Mouse (Mus musculus): ENCODE results near the gene Rps15. TPM values are rescaled to one million over a fixed set of nuclear protein-coding genes. Genes with fewer than 3 reads are reported as not detected.

Rps15 gene
- polyA plus RNA-seq, 1 experiment from 2014 or later = 516 TPM

DNA sequence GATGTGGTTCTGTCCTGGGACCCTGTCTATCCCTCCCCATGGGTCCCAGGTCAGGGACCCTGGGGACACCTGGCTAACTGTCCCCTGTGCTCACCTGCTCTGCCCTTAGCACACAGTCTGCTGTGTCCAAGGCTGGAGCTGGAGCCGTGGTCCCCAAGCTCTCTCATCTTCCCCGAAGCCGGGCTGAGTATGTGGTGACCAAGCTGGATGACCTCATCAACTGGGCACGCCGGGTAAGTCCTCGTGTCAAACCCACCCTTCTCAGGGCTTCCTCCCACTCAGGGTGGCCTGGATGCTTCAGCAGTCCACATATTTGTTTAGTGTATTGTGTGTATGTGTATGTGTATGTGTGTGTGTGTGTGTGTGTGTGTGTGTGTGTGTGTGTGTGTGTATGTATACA is 38.7 kb upstream of the Rps15 start:
- Histone ChIP-seq H3K9ac (no peak overlapping the region), H3K27ac (no peak overlapping the region), H3K4me1 (peaks cover 21% of the 10 kb centered on the region), H3K27me3 (replicated peaks) (no peaks in the 10 kb centered on the region), H3K36me3 (replicated peaks) (peaks cover 24% of the 10 kb centered on the region; the same call in 1 of the 2 replicates), H3K4me2 (no peak overlapping the region), H3K9me3 (no peaks in the 10 kb centered on the region), H3K4me3 (no peak overlapping the region)
- no peak for ATAC-seq (replicated peaks)
- WGBS = 86% methylated on average over 6 of the region's 6 CpGs

DNA sequence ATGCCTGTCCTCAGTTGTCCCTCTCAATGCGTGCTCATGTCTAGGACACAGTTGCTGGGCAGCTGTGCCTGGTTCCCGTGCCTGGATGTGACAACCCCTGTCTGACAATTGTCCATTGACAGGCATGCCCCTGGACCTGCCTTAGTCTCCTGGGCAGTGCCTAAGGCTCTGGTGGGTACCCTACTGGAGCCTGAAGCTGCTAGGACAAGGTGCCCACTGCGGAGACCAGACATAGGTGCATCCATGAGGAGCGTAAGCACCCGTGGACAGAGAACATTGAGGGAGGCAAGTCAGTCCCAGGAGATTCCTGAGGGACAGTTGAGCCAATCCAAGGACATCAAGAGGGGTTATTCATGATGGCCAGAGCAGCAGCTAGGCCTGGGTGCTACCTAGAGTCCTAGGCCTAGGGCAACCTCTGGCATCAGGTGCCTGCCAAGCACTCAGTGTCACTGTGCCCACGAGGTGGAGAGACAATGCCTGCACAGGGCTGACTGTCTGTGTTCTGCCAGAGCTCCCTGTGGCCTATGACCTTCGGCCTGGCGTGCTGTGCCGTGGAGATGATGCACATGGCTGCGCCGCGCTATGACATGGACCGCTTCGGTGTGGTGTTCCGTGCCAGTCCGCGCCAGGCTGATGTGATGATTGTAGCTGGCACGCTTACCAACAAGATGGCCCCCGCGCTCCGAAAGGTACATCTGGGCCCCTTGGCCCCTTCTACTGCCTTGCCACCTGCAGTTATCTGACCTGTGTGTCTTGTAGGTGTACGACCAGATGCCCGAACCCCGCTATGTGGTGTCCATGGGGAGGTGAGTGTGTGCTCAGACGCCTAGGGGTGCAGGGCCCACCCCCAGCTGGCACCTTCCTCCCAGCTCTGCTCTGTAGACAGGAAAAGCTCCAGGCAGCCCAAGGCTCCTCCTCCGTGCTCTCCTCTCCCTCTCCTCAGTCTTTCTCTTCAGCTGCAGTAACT is 37.6 kb upstream of the Rps15 start:
- WGBS = 95% methylated on average over 26 of the region's 26 CpGs
- peaks cover 24% of the 10 kb centered on the region; the same call in 1 of the 2 replicates for H3K36me3 ChIP-seq (replicated peaks)
- no peak overlapping the region for H3K9ac ChIP-seq
- H3K27ac ChIP-seq = no peak overlapping the region
- H3K27me3 ChIP-seq (replicated peaks) = no peaks in the 10 kb centered on the region
- no peaks in the 10 kb centered on the region for H3K9me3 ChIP-seq
- no peak for ATAC-seq (replicated peaks)
- no peak overlapping the region for H3K4me2 ChIP-seq
- H3K4me1 ChIP-seq = peaks cover 22% of the 10 kb centered on the region
- no peak overlapping the region for H3K4me3 ChIP-seq

DNA sequence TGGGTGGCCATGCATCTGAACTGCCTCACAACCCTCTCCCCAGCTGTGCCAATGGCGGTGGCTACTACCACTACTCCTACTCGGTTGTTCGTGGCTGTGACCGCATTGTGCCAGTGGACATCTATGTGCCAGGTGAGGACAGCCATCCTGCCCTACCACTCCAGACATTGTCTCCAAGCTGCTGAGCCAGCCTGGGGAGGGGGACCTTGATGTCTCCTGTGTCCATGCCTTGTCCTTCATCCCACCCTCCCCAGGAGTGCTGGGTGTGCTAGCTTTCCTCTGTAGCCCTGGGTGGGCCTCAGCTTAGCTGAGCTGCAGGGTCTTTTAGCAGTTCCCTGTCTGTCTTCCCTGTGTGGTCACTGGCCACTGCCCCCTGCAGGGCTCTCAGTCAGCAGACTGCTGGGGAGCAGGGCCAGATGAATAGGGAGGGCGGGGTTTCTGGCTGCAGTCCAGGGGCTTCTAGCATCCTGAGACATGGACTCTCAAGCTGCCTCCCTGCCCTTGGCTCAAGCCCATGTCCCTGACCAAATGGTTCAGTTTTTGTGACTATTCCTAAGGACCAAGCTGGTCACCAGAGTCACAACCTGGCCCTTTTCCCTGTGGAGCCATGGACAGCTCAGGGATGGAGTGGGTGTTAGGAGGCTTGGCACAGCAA is 36.2 kb upstream of the Rps15 start:
- H3K9ac ChIP-seq = no peak overlapping the region
- no peak for ATAC-seq (replicated peaks)
- H3K4me3 ChIP-seq = no peak overlapping the region
- peaks cover 23% of the 10 kb centered on the region for H3K4me1 ChIP-seq
- WGBS = 80% methylated on average over 5 of the region's 5 CpGs
- peaks cover 24% of the 10 kb centered on the region; the same call in 1 of the 2 replicates for H3K36me3 ChIP-seq (replicated peaks)
- no peaks in the 10 kb centered on the region for H3K27me3 ChIP-seq (replicated peaks)
- no peak overlapping the region for H3K4me2 ChIP-seq
- no peaks in the 10 kb centered on the region for H3K9me3 ChIP-seq
- no peak overlapping the region for H3K27ac ChIP-seq

DNA sequence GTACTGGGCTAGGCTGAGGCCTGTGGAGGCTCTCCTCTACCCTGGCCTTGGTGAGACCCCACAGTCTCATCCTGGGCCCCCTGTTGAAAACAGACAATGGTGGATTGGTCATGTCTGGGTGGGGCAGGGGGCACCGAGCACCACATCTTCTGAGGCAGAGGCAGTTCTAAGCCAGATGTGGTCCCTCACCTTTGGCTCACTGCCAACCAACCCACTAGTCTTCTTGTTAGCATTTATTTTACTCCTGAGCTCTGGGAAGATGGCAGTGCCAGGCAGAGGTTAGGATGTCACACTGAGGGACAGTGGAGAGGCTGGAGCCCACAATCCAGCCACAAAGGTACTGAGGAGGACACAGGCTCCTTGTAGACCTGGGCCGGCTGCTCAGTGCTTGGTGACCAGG is 34.3 kb upstream of the Rps15 start:
- H3K9ac ChIP-seq = no peak overlapping the region
- no peak overlapping the region for H3K4me3 ChIP-seq
- peaks cover 36% of the 10 kb centered on the region for H3K4me1 ChIP-seq
- WGBS = 90% methylated on average over 2 of the region's 2 CpGs
- peaks cover 24% of the 10 kb centered on the region; the same call in 1 of the 2 replicates for H3K36me3 ChIP-seq (replicated peaks)
- no peaks in the 10 kb centered on the region for H3K9me3 ChIP-seq
- H3K27ac ChIP-seq = no peak overlapping the region
- ATAC-seq (replicated peaks) = no peak
- H3K27me3 ChIP-seq (replicated peaks) = no peaks in the 10 kb centered on the region
- H3K4me2 ChIP-seq = no peak overlapping the region

DNA sequence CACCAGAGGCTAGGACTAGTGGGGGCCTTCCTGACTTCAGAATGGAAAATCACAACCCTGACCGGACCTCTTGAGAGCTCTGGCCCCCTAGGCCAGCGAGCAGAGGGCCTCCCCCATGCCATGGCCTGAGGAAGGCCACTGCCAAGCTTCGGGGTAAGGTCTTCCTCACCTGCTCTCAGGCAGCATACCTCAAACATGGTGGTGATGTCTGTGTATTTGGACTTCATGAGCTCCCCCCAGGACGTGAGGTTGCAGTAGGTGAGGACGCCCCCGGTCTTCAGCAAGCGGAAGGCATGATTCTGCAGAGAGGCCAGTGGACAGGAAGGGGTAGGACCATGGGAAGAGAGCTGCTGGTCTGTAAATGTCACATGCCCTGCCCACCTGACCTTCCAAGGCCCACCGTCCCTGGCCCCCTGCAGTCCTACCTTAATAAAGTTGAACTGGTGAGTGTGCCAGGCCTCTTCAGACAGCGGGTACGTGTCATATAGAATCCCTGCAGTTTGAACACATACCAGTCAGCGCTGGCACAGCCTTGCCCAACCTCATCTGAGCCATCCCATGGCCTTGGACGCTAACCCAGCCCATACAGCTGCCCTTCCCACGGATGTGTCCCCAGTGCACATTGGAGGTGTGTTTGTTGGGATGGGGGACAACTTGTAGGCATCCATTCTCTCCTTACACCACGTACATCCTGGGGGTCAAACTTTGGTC is 33.3 kb upstream of the Rps15 start:
- WGBS = 93% methylated on average over 14 of the region's 14 CpGs
- H3K27ac ChIP-seq = no peak overlapping the region
- no peak for ATAC-seq (replicated peaks)
- H3K4me1 ChIP-seq = peaks cover 36% of the 10 kb centered on the region
- no peak overlapping the region for H3K4me2 ChIP-seq
- no peaks in the 10 kb centered on the region for H3K27me3 ChIP-seq (replicated peaks)
- H3K9ac ChIP-seq = 0 out of 2 replicates have a peak overlapping the region, but pooled peaks have one; percentile 17
- peaks cover 24% of the 10 kb centered on the region; the same call in 1 of the 2 replicates for H3K36me3 ChIP-seq (replicated peaks)
- no peak overlapping the region for H3K4me3 ChIP-seq
- no peaks in the 10 kb centered on the region for H3K9me3 ChIP-seq

DNA sequence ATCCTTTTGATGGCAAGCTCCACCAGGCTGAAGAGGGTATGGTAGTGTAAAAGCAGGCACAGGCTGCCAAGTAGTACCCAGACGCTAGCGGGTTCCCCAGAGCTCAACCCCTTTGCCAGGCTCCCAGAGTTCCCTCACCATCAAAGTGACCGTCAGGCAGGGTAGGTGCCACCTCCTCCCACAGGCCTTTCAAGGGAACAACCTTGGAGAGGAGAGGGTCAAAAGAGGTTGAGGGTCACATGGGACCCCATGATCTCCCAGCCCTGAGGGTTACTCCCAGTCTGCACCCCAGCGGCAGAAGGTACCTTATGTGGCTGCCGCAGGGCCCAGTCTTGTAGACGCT is 32.8 kb upstream of the Rps15 start:
- 68% methylated on average over 6 of the region's 6 CpGs for WGBS
- Histone ChIP-seq H3K4me1 (peaks cover 40% of the 10 kb centered on the region), H3K9ac (no peak overlapping the region), H3K27ac (no peak overlapping the region), H3K9me3 (no peaks in the 10 kb centered on the region), H3K27me3 (replicated peaks) (no peaks in the 10 kb centered on the region), H3K4me3 (no peak overlapping the region), H3K4me2 (peak overlapping the region; percentile 86), H3K36me3 (replicated peaks) (peaks cover 24% of the 10 kb centered on the region; the same call in 1 of the 2 replicates)
- no peak for ATAC-seq (replicated peaks)

DNA sequence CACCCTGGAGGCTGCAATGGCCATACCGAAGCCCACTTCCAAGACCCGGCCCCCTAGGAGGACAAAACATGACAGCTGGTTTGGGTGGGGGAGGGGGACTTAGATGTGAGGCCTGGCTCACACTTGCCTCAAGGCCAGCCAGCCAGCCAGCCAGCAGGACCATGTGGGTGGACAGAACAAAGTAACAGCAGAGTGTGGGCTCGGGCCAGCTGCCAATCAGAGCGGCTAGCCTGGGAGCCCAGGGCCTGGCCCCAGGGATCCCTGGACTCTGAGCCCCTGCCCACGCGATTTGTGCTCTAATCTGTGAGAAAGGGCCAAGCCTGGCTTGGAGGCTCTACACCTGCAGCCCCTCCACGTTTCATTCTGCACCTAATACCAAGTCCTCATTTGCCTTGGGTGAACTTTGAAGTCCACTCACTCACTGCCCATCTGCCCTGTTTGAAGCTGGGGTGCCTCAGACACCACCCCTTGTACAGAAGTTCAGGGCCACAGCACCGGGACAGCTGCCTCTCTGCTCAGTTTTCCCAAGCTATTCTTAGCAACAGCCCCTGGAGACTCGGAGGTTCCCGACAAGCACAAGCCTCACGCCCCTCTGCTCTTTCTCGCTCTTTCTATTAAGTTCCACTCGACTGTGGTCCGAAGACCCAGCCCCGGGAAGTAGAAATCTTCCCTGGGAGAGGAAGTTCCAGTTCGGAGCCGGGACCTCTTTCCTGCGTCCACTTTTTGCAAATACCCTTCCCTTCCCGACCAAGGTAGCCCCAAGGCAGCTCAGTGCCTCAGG is 32.2 kb upstream of the Rps15 start:
- Histone ChIP-seq H3K27me3 (replicated peaks) (no peaks in the 10 kb centered on the region), H3K27ac (peak overlapping the region; percentile 86), H3K9ac (peak overlapping the region; percentile 63), H3K4me2 (peak overlapping the region; percentile 86), H3K36me3 (replicated peaks) (peaks cover 18% of the 10 kb centered on the region; the same call in 1 of the 2 replicates), H3K4me1 (peaks cover 42% of the 10 kb centered on the region), H3K9me3 (no peaks in the 10 kb centered on the region), H3K4me3 (peak overlapping the region; percentile 47)
- ATAC-seq (replicated peaks) = no peak
- WGBS = 3% methylated on average over 19 of the region's 19 CpGs

DNA sequence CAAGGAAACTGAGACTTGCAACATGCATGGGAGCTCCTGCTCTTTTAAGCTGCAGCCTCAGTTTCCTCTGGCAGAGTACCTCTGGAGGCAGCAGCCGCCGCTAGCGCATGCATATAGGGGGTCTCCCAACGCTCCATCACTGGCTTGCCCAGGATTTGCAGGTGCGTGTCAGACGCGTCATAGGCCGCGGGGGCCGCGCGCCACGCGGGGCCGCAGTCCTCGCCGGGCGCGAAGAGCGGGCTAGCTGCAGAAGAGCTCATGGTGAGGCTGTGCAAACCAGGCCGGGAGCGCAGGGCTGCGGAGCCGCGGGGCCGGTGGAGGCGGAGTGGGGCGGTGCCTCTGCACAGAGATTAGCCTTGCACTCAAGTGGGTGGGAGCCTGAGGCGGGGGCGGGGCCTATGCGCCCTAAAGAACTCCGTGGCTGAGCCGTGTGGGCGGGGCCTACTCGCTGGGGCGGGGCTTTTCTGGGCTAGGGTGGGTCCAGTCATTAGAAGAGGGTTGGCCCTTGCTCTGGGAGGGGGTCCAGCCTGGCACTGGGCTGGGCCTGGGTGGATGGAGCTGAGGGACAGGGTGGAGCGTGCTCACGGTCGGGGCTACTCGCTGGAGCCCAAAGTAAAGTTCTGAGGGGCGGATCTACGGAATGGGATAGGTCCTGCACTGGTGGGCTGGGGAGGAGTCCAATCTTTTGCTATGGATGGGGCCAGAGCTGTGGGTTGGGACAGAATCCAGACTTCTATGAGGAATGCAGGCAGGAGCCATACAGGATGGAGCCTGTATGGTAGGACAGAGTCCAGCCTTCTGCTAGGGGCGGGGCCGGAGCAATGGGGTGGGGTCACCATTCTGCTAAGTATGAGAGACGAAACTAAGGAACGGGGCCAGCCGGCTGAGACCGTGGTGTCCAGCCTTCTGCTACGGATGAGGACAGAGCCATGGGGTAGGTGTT is 31.3 kb upstream of the Rps15 start, which contains the start of the genes Gamt and Dazap1:
Gamt (minus strand) TSS at position 371 of the 943 bp plus-strand sequence.
Dazap1 (plus strand) TSS at position 845 of the 943 bp plus-strand sequence.
- H3K9ac ChIP-seq = peak within 1 kb of the TSS; percentile 63
- peak within 1 kb of the TSS; percentile 86 for H3K4me2 ChIP-seq
- H3K4me3 ChIP-seq = peak within 1 kb of the TSS; percentile 47
- no peaks in the 10 kb centered on the region for H3K9me3 ChIP-seq
- peak; percentile 73 for ATAC-seq (replicated peaks)
- 1% methylated on average over 43 of the region's 49 CpGs for WGBS
- H3K27ac ChIP-seq = peak within 1 kb of the TSS; percentile 86
- no peaks in the 10 kb centered on the region for H3K27me3 ChIP-seq (replicated peaks)
- H3K36me3 ChIP-seq (replicated peaks) = peaks cover 9% of the 10 kb centered on the region; the same call in 1 of the 2 replicates
- peaks cover 47% of the 10 kb centered on the region for H3K4me1 ChIP-seq

DNA sequence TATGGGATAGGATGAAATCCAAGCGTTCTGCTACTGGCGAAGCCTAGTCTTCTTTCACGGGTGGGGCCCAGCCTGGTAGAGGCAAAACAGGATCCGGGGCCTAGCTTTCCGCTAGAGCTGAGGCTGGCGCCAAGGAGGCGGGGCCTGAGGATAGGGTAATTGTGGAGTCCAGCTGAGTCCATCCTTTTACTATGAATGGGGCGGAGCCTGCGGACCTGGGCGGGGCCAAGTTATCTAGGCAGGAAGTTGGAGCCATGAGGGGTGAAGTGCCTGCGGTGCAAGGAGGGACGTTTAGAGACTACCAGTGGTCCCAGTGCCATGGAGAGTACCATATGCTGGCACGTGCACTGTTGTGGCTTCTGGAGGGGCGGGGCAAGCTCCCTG is 30.7 kb upstream of the Rps15 start:
- peak; percentile 40 for ATAC-seq (replicated peaks)

DNA sequence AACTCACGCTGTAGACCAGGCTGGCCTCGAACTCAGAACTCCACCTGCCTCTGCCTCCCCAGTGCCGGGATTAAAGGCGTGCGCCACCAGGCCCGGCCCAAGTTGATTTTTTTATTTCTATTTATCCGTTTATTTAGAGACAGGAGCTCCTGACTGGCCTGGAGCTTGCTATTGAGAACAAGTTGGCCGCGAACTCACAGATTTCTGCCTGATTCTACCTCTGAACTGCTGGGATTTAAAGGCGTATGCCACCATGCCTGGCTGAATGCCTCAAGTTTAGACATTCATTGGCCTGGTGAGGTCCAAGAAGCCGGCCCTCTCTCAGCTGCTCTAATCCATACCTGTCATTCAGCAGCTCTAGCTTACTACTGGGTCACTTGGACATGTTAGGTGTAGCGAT is 30.1 kb upstream of the Rps15 start:
- ATAC-seq (replicated peaks) = no peak
- Histone ChIP-seq H3K27ac (peak overlapping the region; percentile 86; the same call in 1 of the 2 replicates), H3K9ac (no peak overlapping the region), H3K9me3 (no peaks in the 10 kb centered on the region), H3K27me3 (replicated peaks) (no peaks in the 10 kb centered on the region), H3K4me3 (no peak overlapping the region), H3K36me3 (replicated peaks) (0 out of 2 replicates have a peak, but pooled peaks cover 5% of the 10 kb centered on the region), H3K4me2 (peak overlapping the region; percentile 86), H3K4me1 (peaks cover 56% of the 10 kb centered on the region)
- WGBS = 73% methylated on average over 12 of the region's 12 CpGs

More for the DNA sequence above, 30.7 kb upstream of the Rps15 start:
- Histone ChIP-seq H3K36me3 (replicated peaks) (peaks cover 5% of the 10 kb centered on the region; the same call in 1 of the 2 replicates), H3K4me1 (peaks cover 50% of the 10 kb centered on the region), H3K4me2 (peak overlapping the region; percentile 86), H3K9me3 (no peaks in the 10 kb centered on the region), H3K27ac (peak overlapping the region; percentile 86), H3K4me3 (peak overlapping the region; percentile 47), H3K9ac (peak overlapping the region; percentile 63), H3K27me3 (replicated peaks) (no peaks in the 10 kb centered on the region)
- WGBS = 2% methylated on average over 14 of the region's 14 CpGs

All from midbrain, embryonic 15.5 days (tissue).